In the genomic region with DNA sequence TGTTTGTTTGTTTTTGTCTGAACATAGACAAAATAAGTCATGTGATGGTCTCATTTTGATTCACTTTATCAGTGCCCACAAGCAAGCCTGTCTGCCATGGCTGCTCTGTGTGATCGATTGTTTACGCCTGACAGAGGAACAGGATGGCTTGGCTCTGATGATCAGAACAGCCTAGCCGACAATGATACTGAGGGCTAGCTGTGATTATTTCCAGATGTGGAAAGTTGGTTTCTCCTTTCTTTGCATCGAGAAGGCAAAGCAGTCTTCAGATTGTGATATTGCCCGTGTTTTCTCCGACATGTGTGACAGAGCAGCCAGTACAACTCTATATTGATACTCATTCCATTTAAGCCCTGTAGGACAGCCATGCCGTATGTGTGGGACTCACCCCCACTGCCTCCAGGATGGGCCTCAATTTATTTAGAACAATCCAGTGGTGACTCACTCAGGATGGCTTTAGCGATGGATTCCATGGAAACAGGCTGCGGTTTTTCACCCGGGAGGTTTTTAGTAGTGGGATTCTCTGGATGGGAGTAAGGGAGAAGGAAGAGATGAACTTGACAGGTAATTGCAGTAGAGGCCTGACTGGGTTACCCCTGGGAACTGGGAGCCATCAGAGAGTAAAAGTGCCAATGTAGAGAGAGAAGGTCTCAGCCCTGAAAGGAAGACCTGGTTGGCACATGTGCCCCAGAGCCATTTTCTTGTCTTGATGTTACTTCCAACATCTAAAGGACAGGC, we compare ENCODE assay signal across 22 mouse cellular contexts. TPM values are rescaled to one million over a fixed set of nuclear protein-coding genes. Genes with fewer than 3 reads are reported as not detected.
DNase-seq lines count a peak whose midpoint lies in the region; ATAC-seq lines count a peak whose summit lies in the region.
"Had no signal": no experiment of that assay in that cellular context is flagged by ENCODE, and none has a peak within 500 bp of the region (broad histone marks: within the 10 kb centered on the region; RNA-seq: fewer than 3 reads in every experiment).

No protein-coding gene starts in this region.

- 0 out of 2 replicates have a peak, but pooled peaks cover 3% of the 10 kb centered on the region for H3K4me1 ChIP-seq in forebrain, embryonic 11.5 days (replicated peaks; ENCODE audit: control insufficient read depth, insufficient read depth, low read length)
- peaks cover 9% of the 10 kb centered on the region for H3K4me1 ChIP-seq in forebrain, embryonic 13.5 days
- H3K4me1 ChIP-seq in embryonic facial prominence, embryonic 10.5 days = peaks cover 51% of the 10 kb centered on the region
- H3K4me1 ChIP-seq in limb, embryonic 10.5 days = peaks cover 56% of the 10 kb centered on the region
- 0 out of 2 replicates have a peak, but pooled peaks cover 7% of the 10 kb centered on the region for H3K4me1 ChIP-seq in kidney, embryonic 14.5 days (ENCODE audit: control insufficient read depth, insufficient read depth, low read length)
- H3K4me1 ChIP-seq: neural tube, embryonic 12.5 days had no signal

- no peak overlapping the region for H3K9ac ChIP-seq in forebrain, embryonic 11.5 days (ENCODE audit: low read length)
- H3K9ac ChIP-seq in forebrain, embryonic 13.5 days = no peak overlapping the region
- no peak overlapping the region for H3K9ac ChIP-seq in kidney, embryonic 14.5 days (ENCODE audit: low read depth, low read length)
- H3K9ac ChIP-seq: heart, embryonic 13.5 days; hindbrain, embryonic 12.5 days; liver, embryonic 15.5 days; midbrain, embryonic 12.5 days; neural tube, embryonic 12.5 days had no signal

- H3K27me3 ChIP-seq in forebrain, embryonic 11.5 days (ENCODE audit: control insufficient read depth, insufficient read depth, low read length) = no peaks in the 10 kb centered on the region
- H3K27me3 ChIP-seq in forebrain, embryonic 13.5 days = no peaks in the 10 kb centered on the region
- no peaks in the 10 kb centered on the region for H3K27me3 ChIP-seq in embryonic facial prominence, embryonic 10.5 days (replicated peaks; ENCODE audit: low read depth, poor library complexity, severe bottlenecking)
- no peaks in the 10 kb centered on the region for H3K27me3 ChIP-seq in limb, embryonic 10.5 days (ENCODE audit: low read depth, poor library complexity, severe bottlenecking)
- no peaks in the 10 kb centered on the region for H3K27me3 ChIP-seq in kidney, embryonic 14.5 days (ENCODE audit: control insufficient read depth, insufficient read depth, low read length)
- H3K27me3 ChIP-seq: heart, embryonic 13.5 days; hindbrain, embryonic 12.5 days; liver, embryonic 15.5 days; midbrain, embryonic 12.5 days; neural tube, embryonic 12.5 days had no signal

- H3K9me3 ChIP-seq in forebrain, embryonic 11.5 days (ENCODE audit: control insufficient read depth, low read length) = no peaks in the 10 kb centered on the region
- no peaks in the 10 kb centered on the region for H3K9me3 ChIP-seq in forebrain, embryonic 13.5 days (replicated peaks)
- no peaks in the 10 kb centered on the region for H3K9me3 ChIP-seq in embryonic facial prominence, embryonic 10.5 days
- H3K9me3 ChIP-seq in limb, embryonic 10.5 days (replicated peaks) = no peaks in the 10 kb centered on the region
- H3K9me3 ChIP-seq in kidney, embryonic 14.5 days (ENCODE audit: control insufficient read depth, low read length) = no peaks in the 10 kb centered on the region
- H3K9me3 ChIP-seq: heart, embryonic 13.5 days; hindbrain, embryonic 12.5 days; liver, embryonic 15.5 days; midbrain, embryonic 12.5 days; neural tube, embryonic 12.5 days had no signal

- WGBS in forebrain, embryonic 11.5 days = 80% methylated on average over 10 of the region's 10 CpGs
- 89% methylated on average over 10 of the region's 10 CpGs for WGBS in forebrain, embryonic 13.5 days
- WGBS in embryonic facial prominence, embryonic 10.5 days = 46% methylated on average over 10 of the region's 10 CpGs
- WGBS in limb, embryonic 10.5 days = 41% methylated on average over 10 of the region's 10 CpGs
- WGBS in kidney, embryonic 14.5 days = 65% methylated on average over 10 of the region's 10 CpGs

- peak; percentile 47 for DNase-seq in forebrain, embryonic 11.5 days (ENCODE audit: low spot score)
- peak; percentile 58 for DNase-seq in 3134 (ENCODE audit: extremely low read depth, insufficient read length, low spot score)
- DNase-seq in embryonic facial prominence, embryonic 10.5 days (ENCODE audit: low spot score) = peak; percentile 44
- no peak for DNase-seq in limb, embryonic 10.5 days (ENCODE audit: low spot score)
- DNase-seq in frontal cortex, adult 2 months (ENCODE audit: extremely low spot score in 1 of 2, low spot score in 1 of 2) = no peak
- no peak for DNase-seq in ovary, postnatal 14 days (ENCODE audit: low spot score)
- DNase-seq: adrenal gland, adult 2 months; B cell, adult 2 months; cerebellum, adult 18-20 months; gastrocnemius, postnatal 10 days; retina, postnatal 1 day; thymus, adult 18-20 months had no signal

- no peak overlapping the region for H3K27ac ChIP-seq in forebrain, embryonic 11.5 days (ENCODE audit: low read depth, low read length)
- no peak overlapping the region for H3K27ac ChIP-seq in forebrain, embryonic 13.5 days
- H3K27ac ChIP-seq in embryonic facial prominence, embryonic 10.5 days (replicated peaks) = peak overlapping the region; percentile 60
- peak overlapping the region; percentile 73 for H3K27ac ChIP-seq in limb, embryonic 10.5 days
- no peak overlapping the region for H3K27ac ChIP-seq in kidney, embryonic 14.5 days (ENCODE audit: low read depth, low read length)
- H3K27ac ChIP-seq: hindbrain, embryonic 12.5 days; liver, embryonic 15.5 days; midbrain, embryonic 12.5 days; neural tube, embryonic 12.5 days had no signal

- H3K4me3 ChIP-seq in forebrain, embryonic 11.5 days (ENCODE audit: low read depth, low read length) = no peak overlapping the region
- H3K4me3 ChIP-seq in forebrain, embryonic 13.5 days = no peak overlapping the region
- no peak overlapping the region for H3K4me3 ChIP-seq in embryonic facial prominence, embryonic 10.5 days
- H3K4me3 ChIP-seq in limb, embryonic 10.5 days = no peak overlapping the region
- no peak overlapping the region for H3K4me3 ChIP-seq in kidney, embryonic 14.5 days (ENCODE audit: low read length)
- H3K4me3 ChIP-seq: heart, embryonic 13.5 days; hindbrain, embryonic 12.5 days; liver, embryonic 15.5 days; midbrain, embryonic 12.5 days; neural tube, embryonic 12.5 days had no signal

- no peaks in the 10 kb centered on the region for H3K36me3 ChIP-seq in forebrain, embryonic 11.5 days (ENCODE audit: control insufficient read depth, insufficient read depth, low read length)
- no peaks in the 10 kb centered on the region for H3K36me3 ChIP-seq in forebrain, embryonic 13.5 days (ENCODE audit: poor library complexity, severe bottlenecking)
- H3K36me3 ChIP-seq in embryonic facial prominence, embryonic 10.5 days (replicated peaks) = no peaks in the 10 kb centered on the region
- no peaks in the 10 kb centered on the region for H3K36me3 ChIP-seq in limb, embryonic 10.5 days
- H3K36me3 ChIP-seq in kidney, embryonic 14.5 days (ENCODE audit: control insufficient read depth, insufficient read depth, low read length) = no peaks in the 10 kb centered on the region
- H3K36me3 ChIP-seq: heart, embryonic 13.5 days; hindbrain, embryonic 12.5 days; liver, embryonic 15.5 days; midbrain, embryonic 12.5 days; neural tube, embryonic 12.5 days had no signal

- no peak for ATAC-seq in forebrain, embryonic 11.5 days (replicated peaks; ENCODE audit: low FRiP score)
- no peak for ATAC-seq in forebrain, embryonic 13.5 days
- no peak for ATAC-seq in kidney, embryonic 14.5 days (ENCODE audit: low FRiP score, low TSS enrichment)
- ATAC-seq: forebrain, embryonic 14.5 days had no signal

- no peak overlapping the region for H3K4me2 ChIP-seq in forebrain, embryonic 11.5 days (ENCODE audit: low read depth, low read length, severe bottlenecking)
- H3K4me2 ChIP-seq in forebrain, embryonic 13.5 days = no peak overlapping the region
- no peak overlapping the region for H3K4me2 ChIP-seq in kidney, embryonic 14.5 days (replicated peaks; ENCODE audit: low read depth, low read length)
- H3K4me2 ChIP-seq: heart, embryonic 13.5 days; hindbrain, embryonic 12.5 days; liver, embryonic 15.5 days; midbrain, embryonic 12.5 days; neural tube, embryonic 12.5 days had no signal

RNA-seq across cellular contexts. Expression of gene Anapc15-ps, which starts 36.1 kb away (rescaled TPM):
- polyA plus RNA-seq in forebrain, embryonic 11.5 days (2014; fragmentation: Nextera tagmentation; extraction: Ambion mirVana) = not detected in 2 replicates
- polyA plus RNA-seq in forebrain, embryonic 13.5 days (2015; fragmentation: Nextera tagmentation; extraction: Ambion mirVana) = 0.91 TPM in 1 of 2 replicates, not detected in the other
- polyA plus RNA-seq in embryonic facial prominence, embryonic 10.5 days (2016; fragmentation: Nextera tagmentation; extraction: Ambion mirVana) = not detected in 2 replicates
- polyA plus RNA-seq in limb, embryonic 10.5 days (2016; fragmentation: Nextera tagmentation; extraction: Ambion mirVana) = not detected in 2 replicates
- 0.59 TPM in 1 of 2 replicates, not detected in the other for polyA plus RNA-seq in kidney, embryonic 14.5 days (2014; fragmentation: Nextera tagmentation; extraction: Ambion mirVana)
- polyA plus RNA-seq in frontal cortex, adult 2 months (2012; rRNA removed) = 1.3 TPM in 1 of 2 replicates, not detected in the other
- polyA plus RNA-seq: adrenal gland, adult 2 months; forebrain, embryonic 14.5 days; heart, embryonic 13.5 days; hindbrain, embryonic 12.5 days; intestine, embryonic 14.5 days; kidney, postnatal 0 days; liver, embryonic 15.5 days; midbrain, embryonic 12.5 days; neural tube, embryonic 12.5 days had no signal

Comparison
In these comparisons a context has a peak if more than half of its experiments do, and no peak if none do; other contexts are left out.
1. DNase-seq: peak in forebrain, embryonic 11.5 days (single experiment), 3134 (single experiment) and embryonic facial prominence, embryonic 10.5 days (single experiment); none in limb, embryonic 10.5 days (single experiment), frontal cortex, adult 2 months (0 of 2) and ovary, postnatal 14 days (single experiment).
2. H3K27ac ChIP-seq: peak in embryonic facial prominence, embryonic 10.5 days (single experiment) and limb, embryonic 10.5 days (single experiment); none in forebrain, embryonic 11.5 days (single experiment), forebrain, embryonic 13.5 days (single experiment) and kidney, embryonic 14.5 days (single experiment).